Mouse (Mus musculus) gastrocnemius, adult 8-10 months (tissue): ENCODE data around the gene Ube2b. TPM values are rescaled to one million over a fixed set of nuclear protein-coding genes. Genes with fewer than 3 reads are reported as not detected.

ENCODE experiments used
- DNase-seq, 2 experiments: peaks; one replicate each; pipeline ENCODE4 v3.0.0; 2022; ENCODE audit warnings: low spot score in 2 of 2
- total RNA-seq, 4 experiments: library from RNA; stranded (reverse); gene quantifications; 2 replicates each; pipeline ENCODE4 v1.2.4; 2022

The Ube2b gene
- total RNA-seq, 4 experiments from 2014 or later: 518 to 669 (median 555) TPM

DNA sequence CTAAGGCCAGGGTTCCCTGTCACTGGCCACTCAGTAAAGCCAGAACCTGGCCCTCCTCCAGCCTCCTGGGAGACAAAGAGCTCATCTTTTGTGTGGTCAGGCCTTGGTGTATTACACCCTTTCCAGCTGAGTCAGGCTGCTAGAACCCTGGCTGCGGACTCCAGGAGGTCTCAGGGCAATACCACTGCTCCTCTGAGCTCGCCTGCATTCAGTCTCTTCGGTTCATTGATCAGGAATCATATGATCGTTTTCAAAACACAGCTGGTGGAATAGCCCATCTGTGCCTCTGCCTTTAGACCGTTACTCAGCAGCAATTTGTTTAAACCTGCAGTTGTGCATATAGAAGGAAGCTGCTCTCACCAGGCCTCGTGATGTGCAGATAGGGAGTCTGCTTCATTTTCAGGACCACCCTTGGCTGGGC is 63.2 kb downstream of the Ube2b start:
- DNase-seq: no peak

- DNase-seq: no peak
These were observed 64.7 kb downstream of the Ube2b start for GRCm38 (mm10) chr11:51935636-51936434.

Other genes with a start within 250 kb of the Ube2b start
- 10 to 100 TPM; 34.7 to 51.4 (median 36.2) TPM for gene Sec24a, start 237.1 kb downstream of the Ube2b start, total RNA-seq
- 100 to 1,000 TPM; 497 to 597 (median 580) TPM for gene Sar1b, start 237.1 kb downstream of the Ube2b start, total RNA-seq
- gene Jade2, start 143.1 kb downstream of the Ube2b start, total RNA-seq: 10 to 100 TPM in 1 of 4 experiments, 1 to 10 TPM in 3; 4.4 to 10.0 (median 9.1) TPM
- gene Cdkn2aipnl, start 33.1 kb downstream of the Ube2b start, total RNA-seq: 10 to 100 TPM; 26.1 to 41.4 (median 30.0) TPM
- gene Cdkl3, start 3.5 kb upstream of the Ube2b start, total RNA-seq: 1 to 10 TPM; 2.6 to 5.9 (median 3.0) TPM
- gene Ppp2ca, start 97.9 kb upstream of the Ube2b start, total RNA-seq: 10 to 100 TPM; 38.1 to 44.0 (median 41.0) TPM
- not detected for gene Olfr1373, start 144.8 kb upstream of the Ube2b start, total RNA-seq
- gene Olfr1371, start 213.2 kb upstream of the Ube2b start, total RNA-seq: not detected
- 100 to 1,000 TPM; 285 to 312 (median 290) TPM for gene Skp1a, start 231.2 kb upstream of the Ube2b start, total RNA-seq